Mouse (Mus musculus) spleen, adult 12 weeks (tissue): ENCODE measurements around the gene Gemin5.
A peak's percentile ranks its signal among the peaks of the same experiment; 100 is the strongest.
"Not testable (repeated sequence)": the region's sequence is repeated elsewhere in the genome, so short reads cannot be mapped to it uniquely, and the experiment has no call there.

ENCODE experiments used
- DNase-seq: peaks from one replicate; pipeline ENCODE4 v3.0.0; 2022; ENCODE audit warnings: low spot score

The Gemin5 gene

GRCm38 (mm10) chr11:58168167-58168915 is at the start of gene Gemin5:
Gene Gemin5, minus strand, starts transcription at chr11:58168539.
- DNase-seq, result peak; percentile 77

- DNase-seq, result no peak
These were observed 48.5 kb upstream of the Gemin5 start for GRCm38 (mm10) chr11:58216823-58217222.

DNA sequence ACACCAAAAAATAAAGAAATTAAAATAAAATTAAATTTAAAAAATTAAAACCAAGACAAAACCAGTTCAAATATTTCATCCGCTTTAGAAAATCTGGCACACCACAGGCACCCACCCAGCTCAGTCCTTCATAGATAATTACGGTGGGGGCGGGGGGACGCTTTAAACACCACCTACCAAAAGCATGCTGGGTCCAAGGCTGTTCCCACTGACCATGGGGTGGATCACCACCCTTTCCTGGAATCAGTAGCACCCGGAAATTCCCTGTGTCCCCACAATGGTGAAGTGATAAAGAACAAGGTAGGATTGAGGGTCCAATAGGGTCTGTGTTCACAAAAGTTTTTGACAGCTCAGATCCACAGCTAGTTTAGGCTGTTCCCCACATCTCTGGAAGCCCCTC is 47.5 kb upstream of the Gemin5 start:
- no peak for DNase-seq

DNA sequence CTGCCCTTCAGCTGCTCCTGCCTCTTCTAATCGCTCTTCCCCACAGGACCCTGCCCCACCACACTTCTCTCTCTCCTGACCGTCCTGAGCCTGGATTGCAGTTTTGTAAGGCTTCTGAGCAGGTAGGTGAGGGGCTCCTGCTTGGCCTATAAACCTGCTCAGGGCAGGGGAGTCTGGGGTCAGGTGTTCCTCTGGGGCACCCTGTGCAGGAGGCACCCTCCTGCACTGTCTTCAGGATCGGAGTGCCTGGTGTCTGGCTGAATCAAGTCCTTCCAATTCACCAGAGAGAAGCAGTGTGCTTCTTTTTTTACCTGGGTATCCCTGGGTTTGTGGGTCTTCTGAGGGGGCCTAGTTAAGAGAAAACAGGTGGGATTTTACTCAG is 46.7 kb upstream of the Gemin5 start:
- not testable (repeated sequence) for DNase-seq

- peak; percentile 82 for DNase-seq
These were observed 46.2 kb upstream of the Gemin5 start for GRCm38 (mm10) chr11:58214391-58215048.

- no peak for DNase-seq
These were observed 45.5 kb upstream of the Gemin5 start for GRCm38 (mm10) chr11:58213673-58214342.

- DNase-seq, result no peak
These were observed 43.3 kb upstream of the Gemin5 start for GRCm38 (mm10) chr11:58211682-58212067.

DNA sequence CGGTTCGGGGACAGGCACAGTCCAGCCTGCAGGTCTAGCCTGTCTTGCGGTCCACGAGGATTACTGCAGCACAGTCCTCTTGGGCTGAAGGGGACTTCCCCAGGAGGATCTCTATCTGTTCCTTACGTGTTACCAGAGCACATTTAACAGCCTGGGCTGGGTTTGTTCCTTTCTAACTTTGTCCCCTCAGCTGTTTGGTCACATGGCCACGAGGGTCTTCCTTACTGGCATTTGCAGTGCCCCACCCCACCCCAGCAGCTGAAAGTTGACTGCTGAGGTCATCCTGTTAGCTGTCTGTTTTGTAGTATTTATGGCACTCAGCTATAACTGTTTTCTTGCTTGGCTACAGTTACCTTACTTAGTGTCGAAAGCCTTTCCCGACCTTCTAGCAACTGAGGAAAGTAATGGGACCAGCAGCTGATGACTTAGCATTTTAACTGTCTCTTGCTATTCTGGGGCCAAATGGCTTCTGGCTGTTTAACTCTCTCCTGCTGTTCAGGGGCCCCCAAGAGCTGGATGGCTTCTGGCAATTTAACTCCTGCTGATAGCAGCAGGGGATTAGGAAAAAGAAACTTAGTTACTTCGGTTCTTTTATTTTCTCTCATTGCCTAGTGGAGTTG is 42.8 kb upstream of the Gemin5 start:
- no peak for DNase-seq

- no peak for DNase-seq
These were observed 42.1 kb upstream of the Gemin5 start for GRCm38 (mm10) chr11:58210321-58210886.

- no peak for DNase-seq
These were observed 32.7 kb upstream of the Gemin5 start for GRCm38 (mm10) chr11:58201052-58201451.

- no peak for DNase-seq
These were observed 31.9 kb upstream of the Gemin5 start for GRCm38 (mm10) chr11:58200226-58200625.

DNA sequence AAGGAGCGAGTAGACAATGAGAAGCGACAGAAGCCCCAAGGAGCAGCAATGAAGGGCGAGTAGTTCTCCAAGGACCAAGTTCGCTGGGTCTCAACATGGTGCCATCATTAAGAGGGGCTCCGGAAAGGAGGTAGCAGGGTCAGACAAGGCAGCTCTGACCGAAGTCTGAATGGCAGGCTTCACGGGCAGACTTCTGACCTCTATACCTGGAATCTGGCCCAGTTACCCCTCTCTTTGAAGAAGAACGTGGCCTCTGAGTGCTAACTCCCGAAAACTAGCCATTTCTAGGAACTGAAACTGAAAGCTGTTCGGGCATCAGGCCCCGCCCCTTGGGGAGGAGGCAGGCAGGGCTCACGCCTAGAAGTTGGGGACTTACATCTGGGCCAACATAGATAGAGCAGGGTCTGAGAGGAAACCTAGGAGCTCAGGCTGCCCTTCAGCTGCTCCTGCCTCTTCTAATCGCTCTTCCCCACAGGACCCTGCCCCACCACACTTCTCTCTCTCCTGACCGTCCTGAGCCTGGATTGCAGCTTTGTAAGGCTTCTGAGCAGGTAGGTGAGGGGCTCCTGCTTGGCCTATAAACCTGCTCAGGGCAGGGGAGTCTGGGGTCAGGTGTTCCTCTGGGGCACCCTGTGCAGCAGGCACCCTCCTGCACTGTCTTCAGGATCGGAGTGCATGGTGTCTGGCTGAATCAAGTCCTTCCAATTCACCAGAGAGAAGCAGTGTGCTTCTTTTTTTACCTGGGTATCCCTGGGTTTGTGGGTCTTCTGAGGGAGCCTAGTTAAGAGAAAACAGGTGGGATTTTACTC is 31.1 kb upstream of the Gemin5 start, which contains the start of the genes Igtp and Irgm2:
Gene Igtp, plus strand, starts transcription at position 328 of the 809 bp plus-strand sequence.
Gene Irgm2, plus strand, starts transcription at position 390 of the 809 bp plus-strand sequence.
- peak; percentile 85 for DNase-seq

GRCm38 (mm10) chr11:58198663-58199062 is 30.3 kb upstream of the Gemin5 start:
- DNase-seq, result no peak

GRCm38 (mm10) chr11:58193860-58194520 is 25.7 kb upstream of the Gemin5 start:
- no peak for DNase-seq

DNA sequence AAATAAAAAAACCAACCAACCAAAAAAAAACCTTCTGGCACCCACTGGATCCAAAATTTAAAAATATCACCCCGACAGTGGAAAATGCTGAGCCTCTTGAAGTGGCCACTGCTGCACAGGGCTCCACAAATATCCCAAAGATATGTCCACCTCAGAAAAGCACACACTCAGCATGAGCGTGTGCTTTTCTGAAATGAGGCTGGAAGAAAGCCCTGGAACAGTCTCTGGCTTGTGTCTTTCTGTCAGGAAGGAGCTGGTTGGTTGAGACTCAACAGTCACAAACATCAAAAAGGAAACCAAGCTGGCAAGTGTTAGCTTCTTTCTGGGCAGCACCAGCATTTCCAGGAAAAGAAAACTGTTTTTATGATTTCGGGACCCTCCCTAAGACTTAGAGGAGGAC is 25.0 kb upstream of the Gemin5 start:
- no peak for DNase-seq

DNA sequence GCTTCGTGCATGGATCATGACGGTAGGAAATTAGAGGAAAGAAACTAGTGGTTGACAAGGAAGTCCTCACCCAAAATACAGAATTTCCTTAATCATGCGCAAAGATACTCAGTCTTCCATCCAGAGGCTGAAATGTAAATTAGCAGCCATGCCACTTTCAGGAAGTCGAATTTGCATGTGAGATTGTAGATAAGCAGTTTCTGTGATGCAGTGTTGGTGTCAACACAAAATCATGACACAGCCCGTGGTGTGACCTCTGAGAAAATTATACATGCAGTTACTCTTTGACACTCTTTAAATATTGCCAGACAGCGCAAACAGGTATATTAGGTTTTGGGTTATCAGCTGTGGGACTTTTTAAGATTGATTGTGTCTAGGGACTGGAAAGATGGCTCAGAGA is 21.3 kb upstream of the Gemin5 start:
- no peak for DNase-seq

DNA sequence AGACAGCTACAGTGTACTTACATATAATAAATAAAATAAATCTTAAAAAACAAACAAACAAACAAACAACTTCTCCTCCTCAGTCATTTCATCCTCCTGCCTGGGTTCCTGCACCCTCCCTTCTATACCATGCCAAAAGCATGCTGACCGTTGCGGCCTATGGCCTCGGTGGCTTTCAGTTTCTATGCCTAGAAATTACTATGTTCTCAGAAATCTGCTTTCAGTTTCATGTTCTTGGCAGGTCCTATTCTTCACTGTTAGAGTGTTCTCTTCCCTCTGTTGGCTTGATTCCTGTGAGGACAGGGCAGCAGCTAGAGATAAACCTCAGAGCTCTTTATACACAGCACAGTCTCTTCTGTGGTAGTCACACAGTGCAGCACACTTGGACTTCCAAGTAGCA is 15.2 kb upstream of the Gemin5 start:
- no peak for DNase-seq

DNA sequence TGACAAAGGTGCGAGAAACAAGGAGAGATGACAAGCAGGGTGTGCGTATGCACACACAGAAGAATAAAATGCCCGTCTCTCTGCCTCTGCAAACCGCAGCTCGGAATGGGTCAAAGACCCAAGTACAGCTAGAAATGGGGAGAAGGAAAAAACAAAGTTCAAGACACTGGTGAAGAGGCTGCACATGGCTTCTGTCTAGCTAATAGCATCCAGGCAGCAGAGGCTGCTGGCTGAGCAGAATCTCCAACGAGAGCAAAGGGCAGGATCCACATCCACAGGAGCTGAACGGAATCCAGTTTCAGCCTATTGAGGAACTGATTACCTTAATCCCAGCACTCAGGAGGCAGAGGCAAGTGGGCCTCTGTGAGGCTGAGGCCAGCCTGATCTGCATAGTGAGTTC is 12.4 kb upstream of the Gemin5 start:
- DNase-seq, result no peak

DNA sequence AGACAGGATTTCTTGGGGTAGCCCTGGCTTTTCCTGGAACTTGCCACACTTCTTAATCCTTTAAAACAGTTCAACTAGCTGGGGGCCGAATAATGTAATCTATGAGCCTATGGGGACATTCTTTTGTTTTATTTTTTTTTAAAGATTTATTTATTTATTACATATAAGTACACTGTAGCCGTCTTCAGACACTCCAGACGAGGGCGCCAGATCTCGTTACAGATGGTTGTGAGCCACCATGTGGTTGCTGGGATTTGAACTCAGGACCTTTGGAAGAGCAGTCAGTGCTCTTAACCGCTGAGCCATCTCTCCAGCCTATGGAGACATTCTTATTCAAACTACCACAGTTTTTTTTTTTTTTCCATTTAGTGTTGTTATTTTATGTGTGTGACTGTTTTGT is 11.6 kb upstream of the Gemin5 start:
- not testable (repeated sequence) for DNase-seq

- peak; percentile 59 for DNase-seq
These were observed 11.2 kb upstream of the Gemin5 start for GRCm38 (mm10) chr11:58179563-58179962.
